10 mouse cellular contexts compared by ENCODE assay signal in the genomic region with DNA sequence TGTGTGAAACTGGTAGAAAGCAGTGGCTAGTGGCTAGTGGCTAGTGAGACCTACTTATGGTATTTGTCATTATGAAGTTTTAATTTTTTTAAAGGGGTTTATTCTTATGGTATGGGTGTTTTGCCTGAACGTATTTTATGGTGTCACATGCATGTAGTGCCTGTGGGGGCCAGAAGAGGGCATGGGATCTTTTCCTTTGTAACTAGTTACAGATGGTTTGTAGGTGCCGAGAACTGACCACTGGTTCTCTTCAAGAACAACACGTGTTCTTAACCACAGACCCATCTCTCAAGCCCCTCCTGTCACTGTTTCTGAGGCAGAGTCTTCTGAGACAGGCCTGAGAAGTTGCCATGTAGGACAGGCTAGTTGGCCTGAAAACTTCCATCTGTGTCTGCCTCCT. TPM values are rescaled to one million over a fixed set of nuclear protein-coding genes. Genes with fewer than 3 reads are reported as not detected.
DNase-seq lines count a peak whose midpoint lies in the region; ATAC-seq and TF ChIP-seq lines count a peak whose summit lies in the region.
"Had no signal": no experiment of that assay in that cellular context is flagged by ENCODE, and none has a peak within 500 bp of the region (broad histone marks: within the 10 kb centered on the region; RNA-seq: fewer than 3 reads in every experiment).

No protein-coding gene starts in this region.

- H3K4me3 ChIP-seq in E14TG2a.4 (replicated peaks; ENCODE audit: low read length), result peak overlapping the region; percentile 88
- H3K4me3 ChIP-seq in forebrain, embryonic 13.5 days, result no peak overlapping the region
- H3K4me3 ChIP-seq in limb, embryonic 15.5 days, result peak overlapping the region; percentile 69; the same call in 1 of the 2 replicates
- no peak overlapping the region for H3K4me3 ChIP-seq in kidney, embryonic 16.5 days (ENCODE audit: low read length)

- H3K4me2 ChIP-seq in forebrain, embryonic 13.5 days, result peak overlapping the region; percentile 84
- H3K4me2 ChIP-seq in limb, embryonic 15.5 days, result peak overlapping the region; percentile 75
- no peak overlapping the region for H3K4me2 ChIP-seq in kidney, embryonic 16.5 days (replicated peaks; ENCODE audit: low read depth, low read length)

- WGBS in forebrain, embryonic 13.5 days, result 82% methylated on average over 3 of the region's 3 CpGs
- 91% methylated on average over 3 of the region's 3 CpGs for WGBS in limb, embryonic 15.5 days
- WGBS in kidney, embryonic 16.5 days, result 100% methylated on average over 3 of the region's 3 CpGs

- TF ChIP-seq CTCF in E14TG2a.4 (conservative IDR thresholded peaks at IDR 0.05; ENCODE audit: low read length), result peak; percentile 30; the same call in 1 of the 2 replicates

- H3K9me3 ChIP-seq in E14TG2a.4 (ENCODE audit: low read length), result no peaks in the 10 kb centered on the region
- no peaks in the 10 kb centered on the region for H3K9me3 ChIP-seq in forebrain, embryonic 13.5 days (replicated peaks)
- H3K9me3 ChIP-seq in limb, embryonic 15.5 days, result no peaks in the 10 kb centered on the region
- 0 out of 2 replicates have a peak, but pooled peaks cover 2% of the 10 kb centered on the region for H3K9me3 ChIP-seq in kidney, embryonic 16.5 days (ENCODE audit: low read length)
- H3K9me3 ChIP-seq: embryonic facial prominence, embryonic 13.5 days had no signal

- peaks cover 25% of the 10 kb centered on the region for H3K36me3 ChIP-seq in E14TG2a.4 (ENCODE audit: insufficient read depth, low read length)
- H3K36me3 ChIP-seq in forebrain, embryonic 13.5 days (ENCODE audit: poor library complexity, severe bottlenecking), result peaks cover 16% of the 10 kb centered on the region
- 0 out of 2 replicates have a peak, but pooled peaks cover 4% of the 10 kb centered on the region for H3K36me3 ChIP-seq in limb, embryonic 15.5 days
- H3K36me3 ChIP-seq in kidney, embryonic 16.5 days (ENCODE audit: insufficient read depth, low read length), result peaks cover 8% of the 10 kb centered on the region; the same call in 1 of the 2 replicates

- 0 out of 2 replicates have a peak overlapping the region, but pooled peaks have one; percentile 77 for H3K9ac ChIP-seq in forebrain, embryonic 13.5 days
- H3K9ac ChIP-seq in limb, embryonic 15.5 days, result no peak overlapping the region
- no peak overlapping the region for H3K9ac ChIP-seq in kidney, embryonic 16.5 days (replicated peaks; ENCODE audit: low read length)

- peaks cover 17% of the 10 kb centered on the region for H3K27me3 ChIP-seq in E14TG2a.4 (ENCODE audit: insufficient read depth, low read length)
- no peaks in the 10 kb centered on the region for H3K27me3 ChIP-seq in forebrain, embryonic 13.5 days
- no peaks in the 10 kb centered on the region for H3K27me3 ChIP-seq in limb, embryonic 15.5 days
- H3K27me3 ChIP-seq in kidney, embryonic 16.5 days (ENCODE audit: insufficient read depth, low read length), result no peaks in the 10 kb centered on the region
- H3K27me3 ChIP-seq: embryonic facial prominence, embryonic 13.5 days had no signal

- peaks cover 20% of the 10 kb centered on the region for H3K4me1 ChIP-seq in E14TG2a.4 (replicated peaks; ENCODE audit: low read depth, low read length)
- H3K4me1 ChIP-seq in forebrain, embryonic 13.5 days, result peaks cover 11% of the 10 kb centered on the region
- H3K4me1 ChIP-seq in limb, embryonic 15.5 days, result peaks cover 17% of the 10 kb centered on the region
- H3K4me1 ChIP-seq in kidney, embryonic 16.5 days (ENCODE audit: insufficient read depth, low read length), result peaks cover 5% of the 10 kb centered on the region; the same call in 1 of the 2 replicates

- no peak overlapping the region for H3K27ac ChIP-seq in forebrain, embryonic 13.5 days
- H3K27ac ChIP-seq in limb, embryonic 15.5 days, result 0 out of 2 replicates have a peak overlapping the region, but pooled peaks have one; percentile 19
- H3K27ac ChIP-seq in kidney, embryonic 16.5 days (ENCODE audit: low read length), result no peak overlapping the region

- DNase-seq in cerebellum, adult 11-12 months, result peak; percentile 4
- DNase-seq in cerebellum, adult 11 months, result no peak
- no peak for DNase-seq in thymus, postnatal 10 days (ENCODE audit: low spot score in 2 of 2)
- no peak for DNase-seq in right cerebral cortex, postnatal 4 days

- ATAC-seq in forebrain, embryonic 13.5 days, result no peak
- ATAC-seq in limb, embryonic 15.5 days (ENCODE audit: insufficient number of reproducible peaks, low FRiP score, low TSS enrichment, low read depth), result no peak
- ATAC-seq in kidney, embryonic 16.5 days (ENCODE audit: low FRiP score, low TSS enrichment), result no peak

RNA-seq across cellular contexts. Expression of a gene that starts 1.4 kb away (rescaled TPM):
- 21.3 and 27.1 TPM in 2 replicates for polyA plus RNA-seq in forebrain, embryonic 13.5 days (2015; fragmentation: Nextera tagmentation; extraction: Ambion mirVana)
- 18.8 and 20.2 TPM in 2 replicates for polyA plus RNA-seq in limb, embryonic 15.5 days (2015; fragmentation: Nextera tagmentation; extraction: Ambion mirVana)
- polyA plus RNA-seq in kidney, embryonic 16.5 days (2015; fragmentation: Nextera tagmentation; extraction: Ambion mirVana), result 21.0 and 22.3 TPM in 2 replicates

RNA-seq across cellular contexts. Expression of a gene that starts 27.3 kb away (rescaled TPM):
- polyA plus RNA-seq in forebrain, embryonic 13.5 days (2015; fragmentation: Nextera tagmentation; extraction: Ambion mirVana), result 0.09 and 0.25 TPM in 2 replicates
- polyA plus RNA-seq in limb, embryonic 15.5 days (2015; fragmentation: Nextera tagmentation; extraction: Ambion mirVana), result 62.4 and 62.7 TPM in 2 replicates
- polyA plus RNA-seq in kidney, embryonic 16.5 days (2015; fragmentation: Nextera tagmentation; extraction: Ambion mirVana), result 0.53 and 0.57 TPM in 2 replicates
- polyA plus RNA-seq: gonadal fat pad, adult 2 months had no signal

RNA-seq across cellular contexts. Expression of a gene that starts 53.6 kb away (rescaled TPM):
- polyA plus RNA-seq in forebrain, embryonic 13.5 days (2015; fragmentation: Nextera tagmentation; extraction: Ambion mirVana), result 243 and 246 TPM in 2 replicates
- polyA plus RNA-seq in limb, embryonic 15.5 days (2015; fragmentation: Nextera tagmentation; extraction: Ambion mirVana), result 513 and 549 TPM in 2 replicates
- polyA plus RNA-seq in kidney, embryonic 16.5 days (2015; fragmentation: Nextera tagmentation; extraction: Ambion mirVana), result 327 and 343 TPM in 2 replicates

RNA-seq across cellular contexts. Expression of a gene that starts 54.7 kb away (rescaled TPM):
- 16.9 and 20.4 TPM in 2 replicates for polyA plus RNA-seq in forebrain, embryonic 13.5 days (2015; fragmentation: Nextera tagmentation; extraction: Ambion mirVana)
- 14.4 and 16.6 TPM in 2 replicates for polyA plus RNA-seq in limb, embryonic 15.5 days (2015; fragmentation: Nextera tagmentation; extraction: Ambion mirVana)
- 23.4 and 25.1 TPM in 2 replicates for polyA plus RNA-seq in kidney, embryonic 16.5 days (2015; fragmentation: Nextera tagmentation; extraction: Ambion mirVana)

Comparison
In these comparisons a context has a peak if more than half of its experiments do, and no peak if none do; other contexts are left out.
1. H3K4me3 ChIP-seq: peak in E14TG2a.4 (single experiment) and limb, embryonic 15.5 days (single experiment); none in forebrain, embryonic 13.5 days (single experiment) and kidney, embryonic 16.5 days (single experiment).
2. RNA of a gene that starts 27.3 kb away (polyA plus RNA-seq): 62.4 to 62.7 TPM in limb, embryonic 15.5 days; 0.53 to 0.57 TPM in kidney, embryonic 16.5 days and 0.09 to 0.25 TPM in forebrain, embryonic 13.5 days; every median in the first group is over 10 times any median in the second.